Mouse (Mus musculus) heart, embryonic 11.5 days (tissue): ENCODE measurements at regions not wholly inside any gene's neighbourhood (a gene's known extent, or its start where the extent isn't known, plus 50 kb on each side); places are given as distances from the start of the nearest gene placed in this dataset.
"Not testable (repeated sequence)": the region's sequence is repeated elsewhere in the genome, so short reads cannot be mapped to it uniquely, and the experiment has no call there.

ENCODE experiments used
- ATAC-seq: fragments of 200-750 bp; cut with Nextera tagmentation; replicated peaks from 2 replicates; pipeline ENCODE4 v1.8.0; 2017; ENCODE audit warnings: moderate library complexity; ENCODE audit not compliant: insufficient number of reproducible peaks, low FRiP score, low TSS enrichment
- H3K27ac ChIP-seq: fragments of 300-500 bp; sonication (generic); 2 replicates; pipeline ENCODE4 v1.5.1; 2014; ENCODE audit warnings: mild to moderate bottlenecking, low read depth, low read length
- H3K27me3 ChIP-seq: fragments of 300-500 bp; sonication (generic); 2 replicates; pipeline ENCODE4 v1.6.1; 2014; ENCODE audit warnings: mild to moderate bottlenecking, low read length, mixed read lengths; ENCODE audit not compliant: control insufficient read depth, insufficient read depth
- H3K36me3 ChIP-seq: fragments of 300-500 bp; sonication (generic); 2 replicates; pipeline ENCODE4 v1.6.1; 2014; ENCODE audit warnings: mild to moderate bottlenecking, low read length, moderate library complexity, mixed read lengths; ENCODE audit not compliant: control insufficient read depth, insufficient read depth
- H3K4me1 ChIP-seq: fragments of 300-500 bp; sonication (generic); 2 replicates; pipeline ENCODE4 v1.6.1; 2014; ENCODE audit warnings: low read length; ENCODE audit not compliant: control insufficient read depth, insufficient read depth
- H3K4me2 ChIP-seq: fragments of 300-500 bp; sonication (generic); 2 replicates; pipeline ENCODE4 v1.6.1; 2014; ENCODE audit warnings: mild to moderate bottlenecking, moderate library complexity
- H3K4me3 ChIP-seq: fragments of 300-500 bp; sonication (generic); 2 replicates; pipeline ENCODE4 v1.5.1; 2014; ENCODE audit warnings: low read depth, low read length
- H3K9ac ChIP-seq: fragments of 300-500 bp; sonication (generic); 2 replicates; pipeline ENCODE4 v1.6.1; 2014; ENCODE audit warnings: mild to moderate bottlenecking, low read depth, low read length, moderate library complexity
- H3K9me3 ChIP-seq: fragments of 300-500 bp; sonication (generic); replicated peaks from 2 replicates; pipeline ENCODE4 v1.6.1; 2016; ENCODE audit warnings: low read length; ENCODE audit not compliant: control insufficient read depth
- WGBS: fragments of 180-500 bp; shearing (Covaris S2); extraction: QIAGEN DNeasy Blood & Tissue Kit; methylation state at CpG from one replicate; pipeline ENCODE4 v1.1.7; 2014; ENCODE audit not compliant: insufficient replicate concordance; 5-methylcytosine and 5-hydroxymethylcytosine counted together

DNA sequence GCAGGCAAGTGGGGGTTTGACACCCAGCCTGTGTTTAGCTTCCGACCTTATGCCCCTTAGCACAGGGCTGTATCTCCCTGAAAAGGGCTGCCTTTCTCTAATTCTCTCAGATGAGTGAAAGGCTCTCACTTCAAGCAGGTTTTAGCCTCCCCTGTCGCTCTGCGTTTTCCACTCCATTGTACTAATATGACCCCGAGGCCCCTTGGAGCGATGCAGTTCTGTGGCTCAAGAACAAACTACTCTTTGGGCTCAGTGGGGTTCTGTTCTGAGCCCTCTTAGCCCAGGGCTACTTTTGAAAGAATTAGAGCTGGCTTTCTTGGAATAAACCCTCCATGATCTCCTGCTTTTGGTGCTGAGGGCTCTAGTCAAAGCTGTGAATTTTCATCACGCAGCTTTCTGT is 53.4 kb upstream of the Castor2 start:
- H3K9me3 ChIP-seq, result 0 out of 2 replicates have a peak, but pooled peaks cover 3% of the 10 kb centered on the region
- no peak overlapping the region for H3K9ac ChIP-seq
- no peak overlapping the region for H3K27ac ChIP-seq
- no peaks in the 10 kb centered on the region for H3K4me1 ChIP-seq
- H3K4me2 ChIP-seq, result no peak overlapping the region
- no peaks in the 10 kb centered on the region for H3K36me3 ChIP-seq
- no peak overlapping the region for H3K4me3 ChIP-seq
- no peaks in the 10 kb centered on the region for H3K27me3 ChIP-seq
- WGBS, result 82% methylated on average over 6 of the region's 6 CpGs
- no peak for ATAC-seq

DNA sequence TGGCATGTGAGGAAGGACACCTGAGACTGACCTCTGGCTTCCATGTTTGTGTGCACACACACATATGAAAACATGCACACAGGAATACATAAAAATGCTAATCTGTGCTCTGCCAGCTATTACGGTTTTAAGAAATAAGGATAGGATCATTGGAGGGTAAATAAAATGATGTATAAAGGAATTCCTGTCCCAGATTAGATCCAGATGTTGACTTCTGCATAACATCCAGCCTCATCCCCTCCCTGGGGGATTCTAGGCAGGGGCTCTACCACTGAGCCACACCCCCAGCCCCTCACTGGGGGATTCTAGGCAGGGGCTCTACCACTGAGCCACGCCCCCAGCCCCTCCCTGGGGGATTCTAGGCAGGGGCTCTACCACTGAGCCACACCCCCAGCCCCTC is 56.6 kb upstream of the Castor2 start:
- H3K4me2 ChIP-seq, H3K27me3 ChIP-seq, H3K9ac ChIP-seq, H3K36me3 ChIP-seq, H3K4me1 ChIP-seq, H3K9me3 ChIP-seq, ATAC-seq, H3K27ac ChIP-seq, H3K4me3 ChIP-seq: not testable (repeated sequence)
- WGBS, result 93% methylated on average over 1 of the region's 2 CpGs

DNA sequence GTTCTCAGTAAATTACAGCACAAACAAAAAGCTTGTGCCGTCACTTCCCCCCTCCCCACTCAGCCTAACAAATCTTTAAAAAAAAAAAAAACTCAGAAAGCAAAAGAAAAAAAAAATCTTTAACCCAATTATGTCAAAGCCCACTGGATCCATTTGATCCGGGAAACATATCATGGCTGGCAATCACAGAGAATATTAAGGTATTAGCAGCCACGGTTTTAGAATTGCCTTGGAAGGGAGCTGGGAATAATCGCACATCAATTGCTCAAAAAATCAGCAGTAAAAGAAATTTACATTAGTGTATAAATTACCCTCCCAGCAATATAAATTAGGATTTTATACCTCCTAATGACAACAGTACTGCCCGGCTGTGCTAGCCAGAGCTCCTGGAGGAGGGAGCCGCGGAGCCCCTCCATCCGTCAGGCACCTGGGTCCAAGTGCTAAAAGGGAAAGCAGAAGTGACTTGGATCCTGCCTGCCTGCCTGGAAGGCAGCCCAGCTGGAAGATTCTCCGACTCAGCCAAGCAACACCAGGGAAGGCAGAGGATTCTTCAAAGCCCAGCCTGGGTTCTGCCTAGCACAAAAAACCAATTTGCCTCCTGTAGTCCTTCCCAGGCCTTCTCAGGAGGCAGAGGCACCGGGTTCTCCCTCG is 72.1 kb upstream of the Castor2 start:
- no peak overlapping the region for H3K27ac ChIP-seq
- H3K4me1 ChIP-seq, result no peaks in the 10 kb centered on the region
- H3K4me3 ChIP-seq, result no peak overlapping the region
- H3K36me3 ChIP-seq, result no peaks in the 10 kb centered on the region
- H3K27me3 ChIP-seq, result no peaks in the 10 kb centered on the region
- H3K9ac ChIP-seq, result no peak overlapping the region
- no peak for ATAC-seq
- H3K4me2 ChIP-seq, result no peak overlapping the region
- 63% methylated on average over 11 of the region's 11 CpGs for WGBS
- no peaks in the 10 kb centered on the region for H3K9me3 ChIP-seq

DNA sequence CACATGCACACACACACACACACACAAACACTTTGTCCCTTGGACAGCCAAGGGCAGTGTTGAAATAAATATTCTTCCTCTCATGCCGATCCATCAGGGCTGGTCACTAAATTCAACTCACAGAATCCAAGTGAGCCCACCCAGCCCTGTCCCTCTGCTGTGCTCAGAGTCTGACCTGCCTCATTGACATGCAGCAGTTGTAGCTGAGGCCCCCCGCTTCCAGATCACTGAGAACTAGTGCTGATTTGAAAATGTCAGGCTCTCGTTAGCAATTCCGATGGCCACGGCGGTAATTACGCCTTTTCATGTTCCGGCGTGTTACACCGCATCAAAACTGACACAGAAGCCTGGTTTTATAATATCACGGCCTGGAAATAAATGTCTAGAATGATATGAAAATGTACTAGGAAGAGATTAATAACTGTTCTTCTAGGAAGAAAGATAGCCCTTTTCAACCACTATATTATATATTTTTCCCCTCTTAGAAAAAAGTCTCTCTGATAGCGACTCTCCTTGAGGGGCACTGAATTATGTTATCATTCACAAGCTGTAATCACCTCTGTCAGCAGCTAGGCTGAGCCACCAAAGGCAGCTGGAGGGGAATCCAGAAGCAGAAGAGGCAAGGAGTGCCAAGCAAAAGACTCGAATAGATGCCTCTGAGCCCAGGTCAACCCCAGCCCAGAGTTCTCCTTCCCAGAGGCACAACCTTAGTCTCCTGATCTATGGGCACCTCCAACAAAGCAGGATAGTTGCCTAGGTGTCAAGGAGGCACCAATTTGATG is 79.7 kb upstream of the Castor2 start:
- Histone ChIP-seq H3K4me2 (no peak overlapping the region), H3K4me3 (no peak overlapping the region), H3K9me3 (no peaks in the 10 kb centered on the region), H3K27me3 (no peaks in the 10 kb centered on the region), H3K27ac (no peak overlapping the region), H3K36me3 (no peaks in the 10 kb centered on the region), H3K4me1 (peaks cover 8% of the 10 kb centered on the region), H3K9ac (no peak overlapping the region)
- WGBS, result 69% methylated on average over 13 of the region's 13 CpGs
- no peak for ATAC-seq

DNA sequence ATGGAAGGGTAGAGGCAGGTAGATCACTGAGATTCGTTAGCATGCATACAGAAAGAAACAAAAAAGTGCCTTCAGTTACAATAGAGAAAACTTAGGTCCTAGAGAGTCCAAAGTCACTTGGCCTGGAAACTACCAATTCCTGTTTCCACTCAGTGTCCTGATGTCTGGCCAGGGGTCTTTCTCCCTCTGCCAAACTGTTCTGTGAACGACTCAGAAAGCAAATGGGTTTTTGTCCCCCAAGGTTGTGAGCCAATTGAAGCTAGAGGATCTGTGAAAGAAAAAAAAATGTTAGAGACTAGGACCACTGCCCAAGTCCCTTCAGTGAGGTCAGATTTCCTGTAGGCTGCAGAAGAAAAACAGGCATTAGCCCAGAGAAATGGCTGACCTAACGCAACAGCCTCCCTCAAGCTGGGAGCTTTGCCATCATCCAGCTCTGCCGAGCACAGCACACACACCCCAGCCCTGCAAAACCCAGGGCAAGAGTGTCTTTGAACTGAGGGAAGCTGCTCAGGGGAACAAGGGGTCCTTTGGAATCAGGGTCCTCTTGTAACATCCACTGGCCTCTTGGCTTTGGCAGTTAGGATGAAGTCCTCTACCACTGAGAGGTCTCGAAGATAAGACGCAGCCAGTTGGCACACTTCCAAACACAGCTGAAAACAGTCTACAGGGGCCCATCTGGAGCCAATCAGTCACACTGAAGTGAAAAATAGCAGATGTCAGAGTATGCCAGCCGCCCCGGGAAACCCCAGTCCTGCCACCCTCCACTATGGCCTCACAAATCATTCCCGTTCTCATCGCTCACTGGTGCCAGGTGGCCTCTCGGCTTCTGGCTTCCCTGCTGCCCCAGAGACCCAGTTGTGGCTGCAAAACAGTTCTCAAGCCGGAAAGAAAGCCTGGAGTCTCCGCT is 85.0 kb upstream of the Castor2 start:
- no peaks in the 10 kb centered on the region for H3K27me3 ChIP-seq
- H3K4me3 ChIP-seq, result no peak overlapping the region
- WGBS, result 15% methylated on average over 13 of the region's 13 CpGs
- ATAC-seq, result peak; percentile 85
- no peaks in the 10 kb centered on the region for H3K9me3 ChIP-seq
- H3K4me1 ChIP-seq, result peaks cover 21% of the 10 kb centered on the region
- H3K9ac ChIP-seq, result 0 out of 2 replicates have a peak overlapping the region, but pooled peaks have one; percentile 10
- H3K27ac ChIP-seq, result peak overlapping the region; percentile 79
- no peaks in the 10 kb centered on the region for H3K36me3 ChIP-seq
- peak overlapping the region; percentile 45 for H3K4me2 ChIP-seq

DNA sequence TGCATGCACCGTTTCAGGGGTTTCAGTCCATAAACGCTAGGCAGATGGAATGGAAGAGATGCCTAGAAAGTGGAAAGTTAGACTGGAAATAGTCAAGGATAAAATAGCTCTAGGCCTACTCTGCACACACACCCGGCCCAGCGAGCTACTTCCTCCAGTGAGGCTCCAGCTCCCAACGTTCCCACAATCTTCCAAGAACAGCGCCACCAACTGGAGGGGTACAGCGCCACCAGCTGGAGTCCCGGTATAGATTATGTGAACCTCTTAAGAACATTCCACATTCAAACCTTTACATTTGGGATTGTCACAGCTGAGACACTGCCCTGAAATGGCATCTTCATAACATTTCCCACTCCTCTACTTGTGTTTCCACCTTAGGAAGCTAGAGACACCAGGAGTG is 86.3 kb upstream of the Castor2 start:
- no peak for ATAC-seq
- H3K9me3 ChIP-seq, result no peaks in the 10 kb centered on the region
- H3K36me3 ChIP-seq, result no peaks in the 10 kb centered on the region
- peaks cover 19% of the 10 kb centered on the region for H3K4me1 ChIP-seq
- peaks cover 4% of the 10 kb centered on the region for H3K27me3 ChIP-seq
- H3K4me3 ChIP-seq, result no peak overlapping the region
- WGBS, result 70% methylated on average over 8 of the region's 8 CpGs
- H3K9ac ChIP-seq, result no peak overlapping the region
- no peak overlapping the region for H3K4me2 ChIP-seq
- peak overlapping the region; percentile 79; the same call in 1 of the 2 replicates for H3K27ac ChIP-seq

DNA sequence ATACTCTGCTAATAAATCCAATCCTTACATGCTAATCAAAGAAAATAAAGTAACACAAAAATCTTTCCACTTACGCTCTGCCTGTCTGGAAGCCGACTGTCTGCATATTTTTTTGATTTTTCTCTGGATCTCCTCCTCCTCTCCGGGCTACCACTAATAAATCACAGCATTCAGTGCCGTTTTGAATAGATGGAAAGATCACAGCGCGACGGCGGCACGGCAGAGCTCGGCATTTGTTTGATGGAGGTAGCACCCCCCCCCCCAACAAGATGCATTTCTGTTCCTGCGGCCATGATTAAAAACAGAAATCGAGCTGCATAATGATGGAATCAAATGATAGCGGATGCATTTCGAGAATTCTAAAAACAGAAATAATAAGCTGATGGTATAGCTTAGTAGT is 89.7 kb upstream of the Castor2 start:
- no peak for ATAC-seq
- no peak overlapping the region for H3K27ac ChIP-seq
- H3K36me3 ChIP-seq, result no peaks in the 10 kb centered on the region
- H3K27me3 ChIP-seq, result peaks cover 5% of the 10 kb centered on the region
- H3K9me3 ChIP-seq, result no peaks in the 10 kb centered on the region
- WGBS, result 82% methylated on average over 14 of the region's 14 CpGs
- H3K4me1 ChIP-seq, result peaks cover 16% of the 10 kb centered on the region
- H3K9ac ChIP-seq, result no peak overlapping the region
- no peak overlapping the region for H3K4me2 ChIP-seq
- H3K4me3 ChIP-seq, result no peak overlapping the region

DNA sequence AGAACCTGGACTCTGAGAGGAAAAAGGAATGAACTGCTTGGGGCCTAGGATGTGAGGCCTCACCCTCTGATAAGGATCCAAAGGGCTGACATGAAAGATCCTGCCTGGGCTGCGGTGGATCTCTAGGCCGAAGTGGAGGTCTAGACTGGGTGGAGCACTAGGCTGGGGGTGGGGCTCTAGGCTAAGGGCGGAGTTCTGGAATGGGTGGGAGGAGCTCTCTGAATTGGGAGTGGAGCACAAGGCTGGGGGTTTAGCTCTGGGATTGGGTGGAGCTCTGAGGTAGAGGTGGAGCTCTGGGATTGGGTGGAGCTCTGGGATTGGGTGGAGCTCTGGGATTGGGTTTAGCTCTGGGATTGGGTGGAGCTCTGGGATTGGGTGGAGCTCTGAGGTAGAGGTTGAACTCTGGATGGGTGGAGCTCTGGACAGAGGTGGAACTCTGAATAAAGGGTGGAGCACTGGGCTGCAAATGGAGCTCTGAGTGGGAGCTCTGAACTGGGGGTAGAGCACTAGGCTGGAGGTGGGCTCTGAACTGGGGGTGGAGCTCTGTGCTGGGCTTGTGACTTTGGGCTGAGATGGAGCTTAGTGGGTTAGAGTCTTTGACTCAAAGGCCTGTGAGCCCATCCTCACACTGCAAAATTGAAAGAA is 92.3 kb upstream of the Castor2 start:
- no peak overlapping the region for H3K9ac ChIP-seq
- H3K4me1 ChIP-seq, result peaks cover 3% of the 10 kb centered on the region; the same call in 1 of the 2 replicates
- no peak; the same call in 1 of the 2 replicates for ATAC-seq
- no peaks in the 10 kb centered on the region for H3K36me3 ChIP-seq
- no peak overlapping the region for H3K4me2 ChIP-seq
- H3K4me3 ChIP-seq, result no peak overlapping the region
- no peaks in the 10 kb centered on the region for H3K9me3 ChIP-seq
- no peak overlapping the region for H3K27ac ChIP-seq
- H3K27me3 ChIP-seq, result peaks cover 5% of the 10 kb centered on the region
- 11% methylated on average over 3 of the region's 3 CpGs for WGBS
